Comparison of ENCODE assay signal across 9 mouse cellular contexts in the genomic region with DNA sequence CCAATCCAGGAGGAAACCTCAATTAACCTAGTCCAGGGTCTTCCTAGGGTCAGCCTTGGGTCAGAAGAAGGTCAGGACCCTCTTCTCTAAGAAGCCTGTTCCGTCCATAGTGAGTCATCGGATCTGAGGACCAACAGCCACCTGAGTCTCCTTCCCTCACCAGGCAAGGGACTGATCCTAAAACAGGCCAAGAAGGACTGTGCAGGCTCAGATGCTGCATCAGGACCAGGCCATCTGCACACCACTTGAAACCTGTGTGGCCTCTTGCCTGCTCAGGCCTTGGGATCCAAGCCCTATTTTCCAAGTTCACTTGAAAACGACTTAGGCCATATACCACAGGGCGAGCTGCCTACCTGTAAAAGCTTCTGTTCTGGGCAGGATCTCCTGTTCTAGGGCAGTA. TPM values are rescaled to one million over a fixed set of nuclear protein-coding genes. Genes with fewer than 3 reads are reported as not detected.
A peak's percentile ranks its signal among the peaks of the same experiment; 100 is the strongest.
DNase-seq lines count a peak whose midpoint lies in the region; ATAC-seq and TF ChIP-seq lines count a peak whose summit lies in the region.
"Had no signal": no experiment of that assay in that cellular context is flagged by ENCODE, and none has a peak within 500 bp of the region (broad histone marks: within the 10 kb centered on the region; RNA-seq: fewer than 3 reads in every experiment).

No protein-coding gene starts in this region.

- DNase-seq in embryonic facial prominence, embryonic 10.5 days (ENCODE audit: low spot score), result no peak
- DNase-seq in layer of hippocampus, adult 2 months (ENCODE audit: low spot score in 2 of 2), result no peak
- no peak for DNase-seq in layer of hippocampus, adult 9-10 months (ENCODE audit: low spot score)
- peak; percentile 24 for DNase-seq in naive thymus-derived CD4-positive, alpha-beta T cell, adult 2 months (ENCODE audit: low read depth)

- H3K4me2 ChIP-seq in embryonic facial prominence, embryonic 13.5 days, result no peak overlapping the region
- H3K4me2 ChIP-seq in forebrain, embryonic 15.5 days (replicated peaks), result no peak overlapping the region

- no peak overlapping the region for H3K4me3 ChIP-seq in embryonic facial prominence, embryonic 13.5 days
- no peak overlapping the region; the same call in 1 of the 2 replicates for H3K4me3 ChIP-seq in embryonic facial prominence, embryonic 10.5 days
- no peak overlapping the region for H3K4me3 ChIP-seq in layer of hippocampus, adult 2 months
- H3K4me3 ChIP-seq in forebrain, embryonic 15.5 days, result no peak overlapping the region

- peaks cover 37% of the 10 kb centered on the region for H3K4me1 ChIP-seq in embryonic facial prominence, embryonic 13.5 days
- peaks cover 33% of the 10 kb centered on the region for H3K4me1 ChIP-seq in embryonic facial prominence, embryonic 10.5 days
- H3K4me1 ChIP-seq in forebrain, embryonic 15.5 days, result peaks cover 33% of the 10 kb centered on the region

- ATAC-seq in embryonic facial prominence, embryonic 13.5 days (ENCODE audit: insufficient number of reproducible peaks, insufficient read depth, low FRiP score, low TSS enrichment, low read depth), result no peak
- ATAC-seq in forebrain, embryonic 15.5 days (replicated peaks), result no peak
- no peak for ATAC-seq in activated CD4-positive, CD25-positive, alpha-beta regulatory T cell, adult 4 months
- no peak for ATAC-seq in granulocyte monocyte progenitor cell, adult 5-6 weeks (replicated peaks; ENCODE audit: poor library complexity, severe bottlenecking)

- H3K27ac ChIP-seq in embryonic facial prominence, embryonic 13.5 days, result no peak overlapping the region
- H3K27ac ChIP-seq in embryonic facial prominence, embryonic 10.5 days (replicated peaks), result no peak overlapping the region
- peak overlapping the region; percentile 96 for H3K27ac ChIP-seq in layer of hippocampus, adult 2 months
- no peak overlapping the region for H3K27ac ChIP-seq in forebrain, embryonic 15.5 days (replicated peaks)
- H3K27ac ChIP-seq: macrophage had no signal

- no peak for TF ChIP-seq CTCF in layer of hippocampus, adult 2 months (conservative IDR thresholded peaks at IDR 0.05)

- 0 out of 2 replicates have a peak overlapping the region, but pooled peaks have one; percentile 97 for H3K9ac ChIP-seq in embryonic facial prominence, embryonic 13.5 days
- peak overlapping the region; percentile 99; the same call in 1 of the 2 replicates for H3K9ac ChIP-seq in forebrain, embryonic 15.5 days (replicated peaks)

- peaks cover 5% of the 10 kb centered on the region; the same call in 1 of the 2 replicates for H3K36me3 ChIP-seq in embryonic facial prominence, embryonic 13.5 days
- no peaks in the 10 kb centered on the region; the same call in 1 of the 2 replicates for H3K36me3 ChIP-seq in embryonic facial prominence, embryonic 10.5 days (replicated peaks)
- no peaks in the 10 kb centered on the region for H3K36me3 ChIP-seq in forebrain, embryonic 15.5 days

- WGBS in embryonic facial prominence, embryonic 13.5 days, result 52% methylated on average over 4 of the region's 4 CpGs
- WGBS in embryonic facial prominence, embryonic 10.5 days, result 43% methylated on average over 4 of the region's 4 CpGs
- 73% methylated on average over 4 of the region's 4 CpGs for WGBS in forebrain, embryonic 15.5 days

- no peaks in the 10 kb centered on the region for H3K9me3 ChIP-seq in embryonic facial prominence, embryonic 13.5 days
- no peaks in the 10 kb centered on the region for H3K9me3 ChIP-seq in embryonic facial prominence, embryonic 10.5 days
- no peaks in the 10 kb centered on the region for H3K9me3 ChIP-seq in forebrain, embryonic 15.5 days

- no peaks in the 10 kb centered on the region for H3K27me3 ChIP-seq in embryonic facial prominence, embryonic 13.5 days
- H3K27me3 ChIP-seq in embryonic facial prominence, embryonic 10.5 days (replicated peaks; ENCODE audit: low read depth, poor library complexity, severe bottlenecking), result peaks cover 18% of the 10 kb centered on the region; the same call in 1 of the 2 replicates
- H3K27me3 ChIP-seq in forebrain, embryonic 15.5 days, result no peaks in the 10 kb centered on the region

RNA-seq across cellular contexts. Expression of gene Agpat3, which starts 0.9 kb away (rescaled TPM):
- 51.9 and 57.5 TPM in 2 replicates for polyA plus RNA-seq in embryonic facial prominence, embryonic 13.5 days (2015; fragmentation: Nextera tagmentation; extraction: Ambion mirVana)
- 32.8 and 39.8 TPM in 2 replicates for polyA plus RNA-seq in embryonic facial prominence, embryonic 10.5 days (2016; fragmentation: Nextera tagmentation; extraction: Ambion mirVana)
- 100 to 1,000 TPM; 207 to 216 TPM for total RNA-seq in layer of hippocampus, adult 2 months (2021)
- polyA plus RNA-seq in forebrain, embryonic 15.5 days (2015; fragmentation: Nextera tagmentation; extraction: Ambion mirVana), result 69.9 and 72.2 TPM in 2 replicates
- polyA plus RNA-seq in activated CD4-positive, CD25-positive, alpha-beta regulatory T cell, adult 4 months (2017; shearing (Covaris generic)), result 100 to 1,000 TPM in 1 of 2 experiments, 10 to 100 TPM in 1; 88.9 to 102 TPM
- 0.19 and 0.39 TPM in 2 replicates for total RNA-seq in granulocyte monocyte progenitor cell, adult 5-6 weeks (2014; fragmentation: Nextera tagmentation)
- 0.52 and 0.88 TPM in 2 replicates for total RNA-seq in granulocyte monocyte progenitor cell, adult 5-6 weeks (2017)

RNA-seq across cellular contexts. Expression of gene Rrp1, which starts 59.6 kb away (rescaled TPM):
- 322 and 364 TPM in 2 replicates for polyA plus RNA-seq in embryonic facial prominence, embryonic 13.5 days (2015; fragmentation: Nextera tagmentation; extraction: Ambion mirVana)
- polyA plus RNA-seq in embryonic facial prominence, embryonic 10.5 days (2016; fragmentation: Nextera tagmentation; extraction: Ambion mirVana), result 358 and 365 TPM in 2 replicates
- 100 to 1,000 TPM; 352 to 358 TPM for total RNA-seq in layer of hippocampus, adult 2 months (2021)
- polyA plus RNA-seq in forebrain, embryonic 15.5 days (2015; fragmentation: Nextera tagmentation; extraction: Ambion mirVana), result 395 and 412 TPM in 2 replicates
- polyA plus RNA-seq in activated CD4-positive, CD25-positive, alpha-beta regulatory T cell, adult 4 months (2017; shearing (Covaris generic)), result 100 to 1,000 TPM in 1 of 2 experiments, 10 to 100 TPM in 1; 92.2 to 124 TPM
- total RNA-seq in granulocyte monocyte progenitor cell, adult 5-6 weeks (2014; fragmentation: Nextera tagmentation), result 130 and 159 TPM in 2 replicates
- total RNA-seq in granulocyte monocyte progenitor cell, adult 5-6 weeks (2017), result 404 and 430 TPM in 2 replicates
